Comparison of ENCODE assay signal across 15 mouse cellular contexts in genomic region chr16:78294606-78295275, GRCm38 (mm10). TPM values are rescaled to one million over a fixed set of nuclear protein-coding genes. Genes with fewer than 3 reads are reported as not detected.
DNase-seq lines count a peak whose midpoint lies in the region; ATAC-seq and TF ChIP-seq lines count a peak whose summit lies in the region.
"Had no signal": no experiment of that assay in that cellular context is flagged by ENCODE, and none has a peak within 500 bp of the region (broad histone marks: within the 10 kb centered on the region; RNA-seq: fewer than 3 reads in every experiment).

No protein-coding gene starts in this region.

- H3K9ac ChIP-seq in heart, postnatal 0 days (replicated peaks; ENCODE audit: low read depth, low read length): no peak overlapping the region
- H3K9ac ChIP-seq in intestine, embryonic 15.5 days: no peak overlapping the region
- no peak overlapping the region for H3K9ac ChIP-seq in lung, postnatal 0 days (replicated peaks; ENCODE audit: low read depth)
- H3K9ac ChIP-seq: embryonic facial prominence, embryonic 13.5 days had no signal

- no peak for TF ChIP-seq EP300 in heart, postnatal 0 days (IDR thresholded peaks at IDR 0.05; ENCODE audit: low read depth)
- TF ChIP-seq EP300 in lung, postnatal 0 days (IDR thresholded peaks at IDR 0.05): no peak

- intact Hi-C loops in heart, postnatal 10 days (cut with DNase I): no loop called here
- intact Hi-C loops in left cerebral cortex, postnatal 25 days (cut with DNase I): no loop called here

- TF ChIP-seq CTCF in heart, postnatal 0 days (IDR thresholded peaks at IDR 0.05; ENCODE audit: low read depth): no peak
- no peak for TF ChIP-seq CTCF in lung, postnatal 0 days (IDR thresholded peaks at IDR 0.05)

- no peak for ATAC-seq in heart, postnatal 0 days (ENCODE audit: insufficient read depth, low read depth)
- peak; percentile 78 for ATAC-seq in intestine, embryonic 15.5 days
- ATAC-seq in lung, postnatal 0 days: peak; percentile 86
- ATAC-seq: hindbrain, embryonic 16.5 days had no signal

- no peaks in the 10 kb centered on the region for H3K9me3 ChIP-seq in heart, postnatal 0 days (replicated peaks; ENCODE audit: control insufficient read depth, low read length)
- H3K9me3 ChIP-seq in intestine, embryonic 15.5 days: no peaks in the 10 kb centered on the region
- H3K9me3 ChIP-seq in lung, postnatal 0 days (ENCODE audit: low read length): no peaks in the 10 kb centered on the region
- H3K9me3 ChIP-seq: embryonic facial prominence, embryonic 13.5 days had no signal

- H3K4me2 ChIP-seq in heart, postnatal 0 days (ENCODE audit: low read depth, low read length): no peak overlapping the region
- no peak overlapping the region for H3K4me2 ChIP-seq in intestine, embryonic 15.5 days (replicated peaks)
- no peak overlapping the region for H3K4me2 ChIP-seq in lung, postnatal 0 days (replicated peaks; ENCODE audit: low read depth, low read length)
- H3K4me2 ChIP-seq: embryonic facial prominence, embryonic 13.5 days had no signal

- H3K4me1 ChIP-seq in heart, postnatal 0 days (ENCODE audit: control insufficient read depth, insufficient read depth): no peaks in the 10 kb centered on the region
- H3K4me1 ChIP-seq in intestine, embryonic 15.5 days (replicated peaks): no peaks in the 10 kb centered on the region
- H3K4me1 ChIP-seq in lung, postnatal 0 days (ENCODE audit: insufficient read depth, low read depth, low read length): no peaks in the 10 kb centered on the region
- H3K4me1 ChIP-seq: megakaryocyte, embryonic 14.5 days had no signal

- H3K4me3 ChIP-seq in heart, postnatal 0 days (ENCODE audit: low read depth, low read length): no peak overlapping the region
- H3K4me3 ChIP-seq in intestine, embryonic 15.5 days (replicated peaks): no peak overlapping the region
- no peak overlapping the region for H3K4me3 ChIP-seq in lung, postnatal 0 days (ENCODE audit: low read depth, low read length)
- H3K4me3 ChIP-seq: embryonic facial prominence, embryonic 13.5 days; megakaryocyte, embryonic 14.5 days had no signal

- no peak for DNase-seq in heart, postnatal 0 days (ENCODE audit: low spot score)
- DNase-seq in heart, postnatal 10 days: no peak
- peak; percentile 61 for DNase-seq in lung, postnatal 0 days (ENCODE audit: low spot score)
- DNase-seq in thymus, postnatal 10 days (ENCODE audit: low spot score in 2 of 2): peak; percentile 49 to 56
- DNase-seq in urinary bladder, postnatal 25 days (ENCODE audit: low spot score): no peak
- no peak for DNase-seq in left cerebral cortex, postnatal 25 days (ENCODE audit: low spot score in 2 of 2)
- no peak for DNase-seq in layer of hippocampus, adult 18-20 months (ENCODE audit: low spot score in 2 of 2)
- DNase-seq: adrenal gland, adult 8-10 months; cerebellum, adult 2 months; kidney, postnatal 14 days; right cerebral cortex, postnatal 14 days had no signal

- WGBS in heart, postnatal 0 days: 49% methylated on average over 5 of the region's 5 CpGs
- 44% methylated on average over 5 of the region's 5 CpGs for WGBS in intestine, embryonic 15.5 days
- WGBS in lung, postnatal 0 days: 35% methylated on average over 5 of the region's 5 CpGs

- peak overlapping the region; percentile 15; the same call in 1 of the 2 replicates for H3K27ac ChIP-seq in heart, postnatal 0 days (ENCODE audit: low read depth)
- peak overlapping the region; percentile 32; the same call in 1 of the 2 replicates for H3K27ac ChIP-seq in intestine, embryonic 15.5 days
- H3K27ac ChIP-seq in lung, postnatal 0 days (ENCODE audit: low read length): no peak overlapping the region
- H3K27ac ChIP-seq: embryonic facial prominence, embryonic 13.5 days had no signal

- H3K27me3 ChIP-seq in heart, postnatal 0 days (ENCODE audit: control insufficient read depth, insufficient read depth, low read length): no peaks in the 10 kb centered on the region
- no peaks in the 10 kb centered on the region for H3K27me3 ChIP-seq in intestine, embryonic 15.5 days (replicated peaks)
- H3K27me3 ChIP-seq in lung, postnatal 0 days (replicated peaks; ENCODE audit: insufficient read depth, low read length): no peaks in the 10 kb centered on the region
- H3K27me3 ChIP-seq: embryonic facial prominence, embryonic 13.5 days had no signal

- no peaks in the 10 kb centered on the region for H3K36me3 ChIP-seq in heart, postnatal 0 days (replicated peaks; ENCODE audit: control insufficient read depth, insufficient read depth, low read length)
- no peaks in the 10 kb centered on the region for H3K36me3 ChIP-seq in intestine, embryonic 15.5 days
- H3K36me3 ChIP-seq in lung, postnatal 0 days (ENCODE audit: insufficient read depth, low read length): no peaks in the 10 kb centered on the region
- H3K36me3 ChIP-seq: embryonic facial prominence, embryonic 13.5 days had no signal

RNA-seq across cellular contexts. Expression of gene Cxadr, which starts 6.5 kb away (rescaled TPM):
- total RNA-seq in heart, postnatal 0 days (2014; rRNA removed; ENCODE audit: low replicate concordance): 37.1 and 79.9 TPM in 2 replicates
- polyA plus RNA-seq in heart, postnatal 0 days (2015; fragmentation: Nextera tagmentation; extraction: Ambion mirVana): 22.6 and 23.3 TPM in 2 replicates
- 10 to 100 TPM; 41.4 to 48.1 TPM for total RNA-seq in heart, postnatal 10 days (2021)
- 50.6 and 53.7 TPM in 2 replicates for polyA plus RNA-seq in intestine, embryonic 15.5 days (2015; fragmentation: Nextera tagmentation; extraction: Ambion mirVana)
- 49.3 and 61.1 TPM in 2 replicates for polyA plus RNA-seq in lung, postnatal 0 days (2015; fragmentation: Nextera tagmentation; extraction: Ambion mirVana)
- 10 to 100 TPM; 33.8 to 34.1 TPM for total RNA-seq in left cerebral cortex, postnatal 25 days (2021)
- total RNA-seq in layer of hippocampus, adult 18-20 months (2021): 10 to 100 TPM; 11.2 to 12.8 TPM

Comparison
In these comparisons a context has a peak if more than half of its experiments do, and no peak if none do; other contexts are left out.
1. DNase-seq: peak in lung, postnatal 0 days (single experiment) and thymus, postnatal 10 days (2 of 2); none in heart, postnatal 0 days (single experiment), heart, postnatal 10 days (0 of 2), urinary bladder, postnatal 25 days (single experiment), left cerebral cortex, postnatal 25 days (0 of 2) and layer of hippocampus, adult 18-20 months (0 of 2).